Mouse (Mus musculus): Measurements from ENCODE around the gene Hyal3. TPM values are rescaled to one million over a fixed set of nuclear protein-coding genes. Genes with fewer than 3 reads are reported as not detected.

The Hyal3 gene
- polyA plus RNA-seq, 1 experiment from 2014 or later = 0.66 TPM

GRCm38 (mm10) chr9:107628721-107629410, 48.2 kb downstream of the Hyal3 start:
- no peaks in the 10 kb centered on the region for H3K36me3 ChIP-seq (replicated peaks; ENCODE audit: control insufficient read depth, insufficient read depth, low read depth, low read length)
- ATAC-seq (replicated peaks; ENCODE audit: insufficient number of reproducible peaks, low FRiP score, low TSS enrichment, low read depth) (no peak), DNase-seq (ENCODE audit: low spot score) (peak; percentile 28)
- H3K4me3 ChIP-seq (ENCODE audit: low read depth, low read length) = no peak overlapping the region
- H3K27me3 ChIP-seq (ENCODE audit: control insufficient read depth, insufficient read depth, low read length) = no peaks in the 10 kb centered on the region
- peak overlapping the region; percentile 95 for H3K27ac ChIP-seq (replicated peaks; ENCODE audit: low read depth, low read length)
- peak overlapping the region; percentile 58 for H3K9ac ChIP-seq (replicated peaks; ENCODE audit: low read length)
- 49% methylated on average over 15 of the region's 15 CpGs for WGBS
- peak overlapping the region; percentile 13 for H3K4me2 ChIP-seq (ENCODE audit: low read depth, low read length)
- no peaks in the 10 kb centered on the region for H3K9me3 ChIP-seq (replicated peaks; ENCODE audit: control insufficient read depth, low read length)
- H3K4me1 ChIP-seq (ENCODE audit: control insufficient read depth, insufficient read depth, low read length) = peaks cover 35% of the 10 kb centered on the region

GRCm38 (mm10) chr9:107629411-107629730, 48.8 kb downstream of the Hyal3 start:
- no peak overlapping the region for H3K4me3 ChIP-seq (ENCODE audit: low read depth, low read length)
- peak overlapping the region; percentile 15; the same call in 1 of the 2 replicates for H3K9ac ChIP-seq (replicated peaks; ENCODE audit: low read length)
- no peaks in the 10 kb centered on the region for H3K27me3 ChIP-seq (ENCODE audit: control insufficient read depth, insufficient read depth, low read length)
- peaks cover 37% of the 10 kb centered on the region for H3K4me1 ChIP-seq (ENCODE audit: control insufficient read depth, insufficient read depth, low read length)
- H3K27ac ChIP-seq (replicated peaks; ENCODE audit: low read depth, low read length) = peak overlapping the region; percentile 95
- peak overlapping the region; percentile 13; the same call in 1 of the 2 replicates for H3K4me2 ChIP-seq (ENCODE audit: low read depth, low read length)
- ATAC-seq (replicated peaks; ENCODE audit: insufficient number of reproducible peaks, low FRiP score, low TSS enrichment, low read depth) (no peak), DNase-seq (ENCODE audit: low spot score) (no peak)
- H3K36me3 ChIP-seq (replicated peaks; ENCODE audit: control insufficient read depth, insufficient read depth, low read depth, low read length) = no peaks in the 10 kb centered on the region
- 29% methylated on average over 4 of the region's 4 CpGs for WGBS
- H3K9me3 ChIP-seq (replicated peaks; ENCODE audit: control insufficient read depth, low read length) = no peaks in the 10 kb centered on the region

- H3K4me2 ChIP-seq (ENCODE audit: low read depth, low read length) = peak overlapping the region; percentile 38
- H3K4me3 ChIP-seq (ENCODE audit: low read depth, low read length) = peak overlapping the region; percentile 15
- peaks cover 39% of the 10 kb centered on the region for H3K4me1 ChIP-seq (ENCODE audit: control insufficient read depth, insufficient read depth, low read length)
- DNase-seq (ENCODE audit: low spot score) (peak; percentile 48), ATAC-seq (replicated peaks; ENCODE audit: insufficient number of reproducible peaks, low FRiP score, low TSS enrichment, low read depth) (no peak)
- WGBS = 13% methylated on average over 14 of the region's 14 CpGs
- no peaks in the 10 kb centered on the region for H3K9me3 ChIP-seq (replicated peaks; ENCODE audit: control insufficient read depth, low read length)
- peak overlapping the region; percentile 58 for H3K9ac ChIP-seq (replicated peaks; ENCODE audit: low read length)
- no peaks in the 10 kb centered on the region for H3K36me3 ChIP-seq (replicated peaks; ENCODE audit: control insufficient read depth, insufficient read depth, low read depth, low read length)
- H3K27ac ChIP-seq (replicated peaks; ENCODE audit: low read depth, low read length) = peak overlapping the region; percentile 95
- H3K27me3 ChIP-seq (ENCODE audit: control insufficient read depth, insufficient read depth, low read length) = no peaks in the 10 kb centered on the region
Observed at GRCm38 (mm10) chr9:107629901-107630425, 49.3 kb downstream of the Hyal3 start.

DNA sequence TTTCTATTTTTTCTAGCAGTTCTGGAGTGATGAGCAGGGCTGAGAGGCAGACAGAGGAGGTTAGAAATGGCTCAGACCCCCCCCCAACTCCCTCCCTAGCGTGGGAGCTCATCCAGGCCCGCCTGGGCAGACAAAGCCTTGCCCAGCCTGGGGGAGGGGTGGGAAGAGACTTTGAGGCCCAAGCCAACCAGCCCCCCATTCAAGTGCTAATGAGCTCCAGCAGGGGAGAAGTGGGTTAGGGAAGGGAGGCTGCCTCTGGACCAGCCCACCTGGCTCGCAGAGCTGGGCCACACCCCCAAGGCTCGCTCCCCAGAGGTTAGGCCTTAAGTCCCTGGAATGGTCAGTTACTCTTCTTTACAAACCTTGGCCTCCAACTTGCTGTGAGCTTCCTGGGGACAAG, 50.0 kb downstream of the Hyal3 start:
- H3K27ac ChIP-seq (replicated peaks; ENCODE audit: low read depth, low read length) = peak overlapping the region; percentile 95
- no peaks in the 10 kb centered on the region for H3K36me3 ChIP-seq (replicated peaks; ENCODE audit: control insufficient read depth, insufficient read depth, low read depth, low read length)
- 3% methylated on average over 4 of the region's 4 CpGs for WGBS
- DNase-seq (ENCODE audit: low spot score) (peak; percentile 85), ATAC-seq (replicated peaks; ENCODE audit: insufficient number of reproducible peaks, low FRiP score, low TSS enrichment, low read depth) (peak; percentile 1; the same call in 1 of the 2 replicates)
- H3K4me1 ChIP-seq (ENCODE audit: control insufficient read depth, insufficient read depth, low read length) = peaks cover 40% of the 10 kb centered on the region
- no peaks in the 10 kb centered on the region for H3K27me3 ChIP-seq (ENCODE audit: control insufficient read depth, insufficient read depth, low read length)
- H3K4me3 ChIP-seq (ENCODE audit: low read depth, low read length) = peak overlapping the region; percentile 15
- no peaks in the 10 kb centered on the region for H3K9me3 ChIP-seq (replicated peaks; ENCODE audit: control insufficient read depth, low read length)
- peak overlapping the region; percentile 38 for H3K4me2 ChIP-seq (ENCODE audit: low read depth, low read length)
- H3K9ac ChIP-seq (replicated peaks; ENCODE audit: low read length) = peak overlapping the region; percentile 58

DNA sequence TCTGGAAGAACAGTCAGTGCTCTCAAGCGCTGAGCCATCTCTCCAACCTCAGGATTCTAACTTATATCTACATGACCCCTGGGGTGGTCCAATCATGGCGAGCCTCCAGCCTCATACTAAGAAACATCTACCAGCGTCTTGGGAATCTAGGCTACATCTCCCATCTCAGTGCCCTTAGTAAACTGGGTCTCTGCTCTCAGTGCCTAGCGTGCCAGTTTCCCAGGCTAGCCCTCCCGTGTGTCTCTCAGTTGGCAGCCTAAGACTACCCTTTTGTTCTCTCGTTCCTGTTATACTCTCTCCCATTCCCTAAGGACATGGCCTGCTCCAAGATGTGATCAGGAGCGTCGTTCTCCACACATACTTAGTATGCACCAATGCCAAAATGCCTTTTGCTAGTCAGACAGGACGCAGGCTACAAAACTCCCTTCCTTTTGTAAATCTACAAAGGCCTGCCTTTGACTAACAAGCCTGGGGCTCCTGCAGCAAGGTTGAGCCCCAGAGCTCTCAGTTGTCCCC, 50.8 kb downstream of the Hyal3 start:
- 51% methylated on average over 9 of the region's 9 CpGs for WGBS
- H3K4me1 ChIP-seq (ENCODE audit: control insufficient read depth, insufficient read depth, low read length) = peaks cover 41% of the 10 kb centered on the region

DNA sequence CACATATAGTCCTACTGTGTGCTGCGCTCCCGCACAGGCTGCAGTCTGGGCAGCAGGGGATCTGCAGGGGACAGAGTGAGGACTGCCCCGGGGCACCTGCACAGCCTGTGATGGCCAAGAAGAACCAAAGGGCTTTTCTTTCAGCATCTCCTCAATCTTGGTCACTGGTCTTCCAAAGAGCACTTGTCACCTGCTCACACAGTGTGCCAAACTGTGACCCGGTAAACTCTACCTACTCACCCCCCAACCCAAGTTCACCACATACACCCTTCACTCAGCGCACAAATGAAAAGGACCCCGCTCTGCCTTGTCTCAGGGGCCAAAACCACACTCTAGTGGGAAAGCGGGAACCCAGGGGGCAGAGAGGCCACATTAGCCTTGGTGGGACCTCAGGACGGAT, 51.2 kb downstream of the Hyal3 start:
- H3K36me3 ChIP-seq (replicated peaks; ENCODE audit: control insufficient read depth, insufficient read depth, low read depth, low read length) = no peaks in the 10 kb centered on the region
- 0 out of 2 replicates have a peak overlapping the region, but pooled peaks have one; percentile 16 for H3K27ac ChIP-seq (replicated peaks; ENCODE audit: low read depth, low read length)
- ATAC-seq (replicated peaks; ENCODE audit: insufficient number of reproducible peaks, low FRiP score, low TSS enrichment, low read depth) (no peak), DNase-seq (ENCODE audit: low spot score) (no peak)
- no peaks in the 10 kb centered on the region for H3K9me3 ChIP-seq (replicated peaks; ENCODE audit: control insufficient read depth, low read length)
- H3K27me3 ChIP-seq (ENCODE audit: control insufficient read depth, insufficient read depth, low read length) = no peaks in the 10 kb centered on the region
- peaks cover 37% of the 10 kb centered on the region for H3K4me1 ChIP-seq (ENCODE audit: control insufficient read depth, insufficient read depth, low read length)
- H3K4me2 ChIP-seq (ENCODE audit: low read depth, low read length) = no peak overlapping the region
- 79% methylated on average over 8 of the region's 8 CpGs for WGBS
- no peak overlapping the region for H3K4me3 ChIP-seq (ENCODE audit: low read depth, low read length)
- H3K9ac ChIP-seq (replicated peaks; ENCODE audit: low read length) = no peak overlapping the region; the same call in 1 of the 2 replicates

More for the DNA sequence above, 50.8 kb downstream of the Hyal3 start:
- no peak for DNase-seq (ENCODE audit: low spot score)
- Histone ChIP-seq H3K36me3 (replicated peaks; ENCODE audit: control insufficient read depth, insufficient read depth, low read depth, low read length) (no peaks in the 10 kb centered on the region), H3K27ac (replicated peaks; ENCODE audit: low read depth, low read length) (0 out of 2 replicates have a peak overlapping the region, but pooled peaks have one; percentile 95), H3K9me3 (replicated peaks; ENCODE audit: control insufficient read depth, low read length) (no peaks in the 10 kb centered on the region), H3K4me2 (ENCODE audit: low read depth, low read length) (no peak overlapping the region; the same call in 1 of the 2 replicates), H3K9ac (replicated peaks; ENCODE audit: low read length) (no peak overlapping the region; the same call in 1 of the 2 replicates), H3K27me3 (ENCODE audit: control insufficient read depth, insufficient read depth, low read length) (no peaks in the 10 kb centered on the region), H3K4me3 (ENCODE audit: low read depth, low read length) (no peak overlapping the region)
- ATAC-seq (replicated peaks; ENCODE audit: insufficient number of reproducible peaks, low FRiP score, low TSS enrichment, low read depth) = no peak

GRCm38 (mm10) chr9:107632478-107632877, 51.9 kb downstream of the Hyal3 start:
- Histone ChIP-seq H3K4me3 (ENCODE audit: low read depth, low read length) (peak overlapping the region; percentile 89), H3K4me2 (ENCODE audit: low read depth, low read length) (peak overlapping the region; percentile 97), H3K36me3 (replicated peaks; ENCODE audit: control insufficient read depth, insufficient read depth, low read depth, low read length) (no peaks in the 10 kb centered on the region), H3K4me1 (ENCODE audit: control insufficient read depth, insufficient read depth, low read length) (peaks cover 39% of the 10 kb centered on the region), H3K27me3 (ENCODE audit: control insufficient read depth, insufficient read depth, low read length) (no peaks in the 10 kb centered on the region), H3K9me3 (replicated peaks; ENCODE audit: control insufficient read depth, low read length) (no peaks in the 10 kb centered on the region), H3K9ac (replicated peaks; ENCODE audit: low read length) (peak overlapping the region; percentile 90), H3K27ac (replicated peaks; ENCODE audit: low read depth, low read length) (no peak overlapping the region)
- ATAC-seq (replicated peaks; ENCODE audit: insufficient number of reproducible peaks, low FRiP score, low TSS enrichment, low read depth) = no peak
- 77% methylated on average over 6 of the region's 6 CpGs for WGBS
- DNase-seq (ENCODE audit: low spot score) = no peak

DNA sequence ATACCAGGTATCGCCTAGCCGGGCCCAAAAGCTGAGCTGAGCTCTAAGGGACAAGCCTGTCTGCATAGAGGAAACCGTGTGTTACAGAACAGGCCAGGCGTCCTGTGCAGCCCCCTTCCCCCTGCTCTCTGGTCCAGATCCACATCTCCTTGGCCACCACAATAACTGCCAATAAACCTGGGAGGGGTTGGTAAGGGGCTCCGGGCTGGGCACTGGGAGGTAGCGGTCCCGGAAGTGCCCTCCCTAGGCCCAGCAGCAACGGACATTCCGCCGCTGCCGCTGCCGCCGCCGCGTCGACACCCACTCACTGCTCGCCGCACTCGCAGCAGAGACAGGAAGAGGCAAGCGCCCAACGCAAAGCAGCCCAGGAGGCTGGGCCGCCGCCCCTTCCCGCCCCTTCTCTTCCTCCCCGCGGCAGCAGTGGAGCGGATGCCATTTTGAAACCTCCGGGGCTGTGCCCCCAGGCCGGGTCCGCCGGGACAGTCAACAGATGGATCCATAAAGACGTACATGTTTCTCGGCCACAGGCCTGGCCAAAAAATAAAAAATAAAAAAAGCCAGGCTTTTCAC, 52.6 kb downstream of the Hyal3 start:
- peak; percentile 76 for DNase-seq (ENCODE audit: low spot score)
- H3K4me1 ChIP-seq (ENCODE audit: control insufficient read depth, insufficient read depth, low read length) = peaks cover 33% of the 10 kb centered on the region

More for the DNA sequence above, 52.6 kb downstream of the Hyal3 start:
- no peaks in the 10 kb centered on the region for H3K27me3 ChIP-seq (ENCODE audit: control insufficient read depth, insufficient read depth, low read length)
- no peak for ATAC-seq (replicated peaks; ENCODE audit: insufficient number of reproducible peaks, low FRiP score, low TSS enrichment, low read depth)
- H3K9ac ChIP-seq (replicated peaks; ENCODE audit: low read length) = peak overlapping the region; percentile 90
- peak overlapping the region; percentile 87 for H3K27ac ChIP-seq (replicated peaks; ENCODE audit: low read depth, low read length)
- peak overlapping the region; percentile 89 for H3K4me3 ChIP-seq (ENCODE audit: low read depth, low read length)
- no peaks in the 10 kb centered on the region for H3K9me3 ChIP-seq (replicated peaks; ENCODE audit: control insufficient read depth, low read length)
- WGBS = 3% methylated on average over 32 of the region's 33 CpGs
- H3K4me2 ChIP-seq (ENCODE audit: low read depth, low read length) = peak overlapping the region; percentile 97
- H3K36me3 ChIP-seq (replicated peaks; ENCODE audit: control insufficient read depth, insufficient read depth, low read depth, low read length) = no peaks in the 10 kb centered on the region
